Comparison of ENCODE assay signal across 8 mouse cellular contexts in the genomic region with DNA sequence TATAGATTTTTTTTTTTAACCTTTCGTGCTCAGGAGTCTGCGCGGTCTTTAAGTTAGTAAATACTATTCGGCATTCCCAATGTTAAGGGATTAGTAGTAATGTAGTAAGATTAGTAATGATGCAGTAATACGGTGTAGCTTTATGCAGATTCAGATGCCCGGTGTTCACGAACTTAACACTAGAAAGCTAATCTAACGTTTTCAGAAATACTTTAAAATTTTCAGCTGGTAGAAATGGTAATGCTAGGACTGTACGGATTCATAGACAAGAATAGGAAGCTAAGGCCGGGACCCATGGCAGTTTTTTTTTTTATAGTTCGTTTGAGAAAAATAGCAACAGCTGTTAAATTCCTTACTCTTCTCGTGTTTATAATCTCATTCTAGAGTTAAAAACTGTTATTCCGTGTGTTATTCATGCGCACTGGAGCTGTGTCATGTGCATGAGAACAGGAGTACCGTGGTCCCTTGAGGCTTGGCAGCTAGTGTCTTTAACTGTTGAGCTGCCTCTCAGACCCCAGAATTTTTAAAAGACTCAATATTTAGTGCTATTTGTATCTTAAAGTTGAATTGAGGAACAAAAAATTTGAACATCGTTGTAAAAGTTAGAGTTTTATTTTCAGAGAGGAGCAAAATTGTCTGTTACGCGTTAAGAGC. TPM values are rescaled to one million over a fixed set of nuclear protein-coding genes. Genes with fewer than 3 reads are reported as not detected.
DNase-seq lines count a peak whose midpoint lies in the region; ATAC-seq lines count a peak whose summit lies in the region.

No protein-coding gene starts in this region.

- peaks cover 21% of the 10 kb centered on the region for H3K4me1 ChIP-seq in hindbrain, embryonic 16.5 days (ENCODE audit: control insufficient read depth, insufficient read depth, low read depth, low read length)
- H3K4me1 ChIP-seq in midbrain, embryonic 16.5 days (ENCODE audit: control insufficient read depth, insufficient read depth, low read length): peaks cover 24% of the 10 kb centered on the region

- peak overlapping the region; percentile 57 for H3K4me3 ChIP-seq in hindbrain, embryonic 16.5 days (ENCODE audit: low read length)
- H3K4me3 ChIP-seq in midbrain, embryonic 16.5 days (ENCODE audit: low read depth, low read length): peak overlapping the region; percentile 95

- H3K9ac ChIP-seq in hindbrain, embryonic 16.5 days (ENCODE audit: low read depth, low read length): peak overlapping the region; percentile 75
- peak overlapping the region; percentile 92 for H3K9ac ChIP-seq in midbrain, embryonic 16.5 days (ENCODE audit: low read depth, low read length)

- WGBS in hindbrain, embryonic 16.5 days: 15% methylated on average over 18 of the region's 18 CpGs
- WGBS in midbrain, embryonic 16.5 days: 17% methylated on average over 18 of the region's 18 CpGs

- DNase-seq in adrenal gland, postnatal 14 days: peak; percentile 13
- DNase-seq in adrenal gland, postnatal 4 days (ENCODE audit: low spot score in 2 of 2): no peak
- DNase-seq in thymus, postnatal 0 days (ENCODE audit: low spot score): peak; percentile 8
- DNase-seq in thymus, postnatal 14 days: no peak
- no peak for DNase-seq in ovary, postnatal 14 days (ENCODE audit: low spot score)
- DNase-seq in spleen, adult 18-20 months: no peak

- no peaks in the 10 kb centered on the region for H3K9me3 ChIP-seq in hindbrain, embryonic 16.5 days (ENCODE audit: control insufficient read depth, low read length)
- no peaks in the 10 kb centered on the region for H3K9me3 ChIP-seq in midbrain, embryonic 16.5 days (replicated peaks; ENCODE audit: control insufficient read depth, low read length, poor library complexity, severe bottlenecking)

- H3K36me3 ChIP-seq in hindbrain, embryonic 16.5 days (ENCODE audit: control insufficient read depth, insufficient read depth, low read length): no peaks in the 10 kb centered on the region
- H3K36me3 ChIP-seq in midbrain, embryonic 16.5 days (ENCODE audit: control insufficient read depth, insufficient read depth, low read length): no peaks in the 10 kb centered on the region

- H3K4me2 ChIP-seq in hindbrain, embryonic 16.5 days (ENCODE audit: low read length): peak overlapping the region; percentile 77
- peak overlapping the region; percentile 64 for H3K4me2 ChIP-seq in midbrain, embryonic 16.5 days (ENCODE audit: low read length)

- H3K27me3 ChIP-seq in hindbrain, embryonic 16.5 days (replicated peaks; ENCODE audit: control insufficient read depth, insufficient read depth, low read length): no peaks in the 10 kb centered on the region
- no peaks in the 10 kb centered on the region for H3K27me3 ChIP-seq in midbrain, embryonic 16.5 days (ENCODE audit: control insufficient read depth, insufficient read depth, low read depth, low read length)

- ATAC-seq in hindbrain, embryonic 16.5 days: peak; percentile 16
- ATAC-seq in midbrain, embryonic 16.5 days: peak; percentile 43

- no peak overlapping the region for H3K27ac ChIP-seq in hindbrain, embryonic 16.5 days (ENCODE audit: low read depth, low read length)
- no peak overlapping the region for H3K27ac ChIP-seq in midbrain, embryonic 16.5 days (ENCODE audit: low read length)

RNA-seq across cellular contexts. Expression of a gene that starts 0.9 kb away (rescaled TPM):
- 33.0 and 40.5 TPM in 2 replicates for total RNA-seq in adrenal gland, postnatal 14 days (2021)
- total RNA-seq in adrenal gland, postnatal 4 days (2021): 10 to 100 TPM; 66.2 to 66.3 TPM
- polyA plus RNA-seq in thymus, postnatal 0 days (2015; fragmentation: Nextera tagmentation; extraction: Ambion mirVana): 45.2 and 49.2 TPM in 2 replicates
- 45.4 and 45.8 TPM in 2 replicates for polyA plus RNA-seq in hindbrain, embryonic 16.5 days (2015; fragmentation: Nextera tagmentation; extraction: Ambion mirVana)
- 52.9 and 56.3 TPM in 2 replicates for polyA plus RNA-seq in midbrain, embryonic 16.5 days (2015; fragmentation: Nextera tagmentation; extraction: Ambion mirVana)

RNA-seq across cellular contexts. Expression of a gene that starts 36.8 kb away (rescaled TPM):
- 107 and 111 TPM in 2 replicates for total RNA-seq in adrenal gland, postnatal 14 days (2021)
- total RNA-seq in adrenal gland, postnatal 4 days (2021): 100 to 1,000 TPM; 150 to 153 TPM
- 332 and 346 TPM in 2 replicates for polyA plus RNA-seq in thymus, postnatal 0 days (2015; fragmentation: Nextera tagmentation; extraction: Ambion mirVana)
- polyA plus RNA-seq in hindbrain, embryonic 16.5 days (2015; fragmentation: Nextera tagmentation; extraction: Ambion mirVana): 388 and 458 TPM in 2 replicates
- 386 and 395 TPM in 2 replicates for polyA plus RNA-seq in midbrain, embryonic 16.5 days (2015; fragmentation: Nextera tagmentation; extraction: Ambion mirVana)

RNA-seq across cellular contexts. Expression of a gene that starts 38.4 kb away (rescaled TPM):
- 11.6 and 13.4 TPM in 2 replicates for total RNA-seq in adrenal gland, postnatal 14 days (2021)
- 10 to 100 TPM; 15.3 to 16.1 TPM for total RNA-seq in adrenal gland, postnatal 4 days (2021)
- polyA plus RNA-seq in thymus, postnatal 0 days (2015; fragmentation: Nextera tagmentation; extraction: Ambion mirVana): 8.0 and 9.1 TPM in 2 replicates
- 5.9 and 6.7 TPM in 2 replicates for polyA plus RNA-seq in hindbrain, embryonic 16.5 days (2015; fragmentation: Nextera tagmentation; extraction: Ambion mirVana)
- polyA plus RNA-seq in midbrain, embryonic 16.5 days (2015; fragmentation: Nextera tagmentation; extraction: Ambion mirVana): 4.7 and 6.9 TPM in 2 replicates

Comparison
In these comparisons a context has a peak if more than half of its experiments do, and no peak if none do; other contexts are left out.
1. DNase-seq: peak in adrenal gland, postnatal 14 days (single experiment) and thymus, postnatal 0 days (single experiment); none in adrenal gland, postnatal 4 days (0 of 2), thymus, postnatal 14 days (single experiment), ovary, postnatal 14 days (single experiment) and spleen, adult 18-20 months (0 of 2).